Mouse (Mus musculus) R1 (cell line): ENCODE measurements around the gene Lrrc2.

Experiments used
- DNase-seq: peaks from one replicate; pipeline ENCODE4 v3.0.0-alpha.2; 2018; ENCODE audit warnings: low read depth, low spot score

The Lrrc2 gene

DNA sequence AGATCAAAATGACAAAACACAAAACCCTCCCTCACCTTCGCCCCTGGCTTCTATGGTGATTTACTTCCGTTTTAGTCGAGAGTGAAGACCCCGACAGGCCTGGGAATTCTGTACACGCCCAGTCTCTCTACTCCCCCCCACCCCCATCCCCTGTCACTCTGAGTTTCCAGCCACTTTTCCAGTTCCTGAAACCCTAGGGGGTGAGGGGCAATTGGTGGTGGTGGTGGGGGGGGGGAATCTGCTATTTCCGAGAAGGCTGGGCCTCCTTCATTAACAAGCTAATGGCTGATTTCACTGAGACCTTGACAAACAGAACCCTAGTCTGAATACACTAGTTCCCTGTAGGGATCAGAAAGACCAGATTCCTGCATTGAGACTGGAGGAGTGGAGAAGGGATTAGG is 4.1 kb upstream of the Lrrc2 start:
- peak; percentile 99 for DNase-seq

GRCm38 (mm10) chr9:110947900-110948299 is 3.4 kb upstream of the Lrrc2 start:
- DNase-seq, result peak; percentile 95

DNA sequence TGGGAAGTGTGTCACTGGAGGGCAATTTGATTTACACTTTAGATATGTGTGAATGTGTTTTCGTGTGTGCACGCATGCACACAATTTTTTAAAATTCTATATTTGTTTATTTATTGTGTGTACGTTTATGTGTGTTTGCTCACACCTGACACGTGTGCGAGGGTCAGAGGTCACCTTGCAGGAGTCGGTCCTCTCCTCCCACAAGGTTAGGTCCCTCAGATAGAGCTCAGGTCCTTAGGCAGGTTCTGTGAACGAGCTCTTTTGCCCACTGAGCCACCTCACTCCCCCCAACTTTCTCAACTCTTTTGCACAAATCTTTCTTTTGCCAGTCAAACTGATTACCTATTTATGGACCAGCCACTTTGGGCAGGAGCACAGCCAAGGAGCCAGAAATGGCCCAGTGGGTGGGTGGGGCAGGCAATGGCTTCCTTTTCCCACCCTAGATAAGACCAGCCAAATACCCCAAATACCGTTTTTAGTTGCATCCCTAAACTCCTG is 2.5 kb upstream of the Lrrc2 start:
- DNase-seq, result no peak

- DNase-seq, result no peak
Measured at GRCm38 (mm10) chr9:110950109-110950508, 1.2 kb upstream of the Lrrc2 start.

- DNase-seq, result no peak
Measured at GRCm38 (mm10) chr9:110951866-110952265, 521 bp downstream of the Lrrc2 start.

- peak; percentile 60 for DNase-seq
Measured at GRCm38 (mm10) chr9:110952398-110952797, 1.1 kb downstream of the Lrrc2 start.

GRCm38 (mm10) chr9:110952931-110953549 is 1.7 kb downstream of the Lrrc2 start:
- DNase-seq, result peak; percentile 74

DNA sequence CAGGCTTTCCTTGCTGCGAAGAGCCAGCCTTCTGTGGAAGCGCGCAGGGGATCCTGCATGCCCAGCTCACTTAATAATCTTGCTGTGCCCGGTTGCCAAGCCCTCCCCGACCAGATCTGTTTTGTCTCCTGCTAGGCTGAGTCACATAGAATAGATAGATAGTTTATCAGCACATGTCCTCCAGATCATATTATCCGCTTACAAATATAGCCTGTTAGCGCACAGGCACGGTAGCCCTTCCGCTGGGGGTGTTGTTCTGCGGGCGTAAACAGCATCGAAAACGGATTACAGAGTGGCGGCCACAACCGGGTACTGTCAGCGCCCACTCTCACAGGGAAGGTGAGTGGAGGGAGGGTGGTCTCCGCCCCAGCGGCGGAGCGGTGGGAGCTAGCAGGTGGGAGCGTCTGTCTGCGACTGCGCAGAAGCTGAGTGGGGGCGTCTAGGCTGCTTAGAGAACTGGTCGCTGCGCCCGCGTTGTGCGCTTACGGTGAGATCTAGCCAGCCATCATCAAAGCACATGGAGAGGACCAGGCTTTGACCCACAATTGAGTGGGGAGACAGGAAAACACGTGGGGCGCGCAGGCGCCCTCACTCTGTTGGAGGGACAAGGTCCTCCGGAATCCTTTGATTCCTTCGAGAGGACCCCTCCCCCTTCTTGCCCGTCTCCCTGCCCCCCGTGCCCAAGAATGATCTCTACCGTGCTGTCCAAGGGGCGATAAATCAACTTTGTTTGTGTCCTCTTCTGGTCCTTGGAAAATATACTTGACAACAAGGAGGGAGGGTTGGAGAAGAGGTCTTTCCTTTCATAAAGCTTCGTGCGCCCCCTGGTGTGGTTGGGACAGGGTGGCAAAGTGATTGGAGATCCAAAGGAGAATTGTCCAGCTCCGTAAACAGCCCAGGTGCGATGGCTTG is 2.5 kb downstream of the Lrrc2 start:
- DNase-seq, result peak; percentile 81

GRCm38 (mm10) chr9:110954681-110955445 is 3.5 kb downstream of the Lrrc2 start:
- no peak for DNase-seq

- no peak for DNase-seq
Measured at GRCm38 (mm10) chr9:110955962-110956361, 4.6 kb downstream of the Lrrc2 start.

DNA sequence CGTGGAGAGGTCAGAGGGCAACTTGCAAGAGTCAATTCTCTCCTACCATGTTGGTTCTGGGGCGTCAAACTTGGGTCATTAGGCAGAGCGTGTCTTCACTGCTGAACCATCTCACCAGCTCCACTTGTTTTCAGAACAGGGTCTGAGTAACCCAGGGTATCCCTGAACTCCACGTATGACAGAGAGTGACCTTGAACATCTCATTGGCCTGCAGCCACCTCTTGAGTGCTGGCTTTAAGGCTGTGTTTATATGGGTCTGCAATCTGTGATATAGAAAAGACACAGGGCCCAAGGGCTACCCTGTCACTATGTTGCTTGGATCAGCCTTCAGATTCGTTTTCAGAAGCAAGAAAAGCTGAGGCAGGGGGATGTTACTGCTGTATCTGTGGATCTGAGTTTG is 8.3 kb downstream of the Lrrc2 start:
- no peak for DNase-seq

GRCm38 (mm10) chr9:110960230-110961149 is 9.1 kb downstream of the Lrrc2 start:
- DNase-seq, result peak; percentile 92

DNA sequence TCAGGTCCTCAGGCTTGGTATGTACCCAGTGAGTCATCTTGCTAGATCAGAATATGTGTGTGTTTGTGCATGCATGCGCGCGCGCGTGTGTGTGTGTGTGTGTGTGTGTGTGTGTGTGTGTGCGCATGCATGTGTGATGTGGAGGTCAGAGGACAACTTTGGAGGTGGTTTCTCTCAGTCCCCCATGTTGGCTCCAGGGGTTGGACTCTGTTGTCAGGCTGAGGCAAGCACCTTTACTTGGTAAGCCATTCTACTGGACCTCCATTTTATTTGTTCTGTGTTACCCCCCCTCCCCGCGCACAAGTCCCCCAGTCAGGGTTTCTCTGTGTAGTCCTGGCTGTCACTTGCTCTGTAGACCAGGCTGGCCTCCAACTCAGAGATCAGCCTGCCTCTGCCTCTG is 10.0 kb downstream of the Lrrc2 start:
- no peak for DNase-seq

- DNase-seq, result no peak
Measured at GRCm38 (mm10) chr9:110963566-110964115, 12.3 kb downstream of the Lrrc2 start.

- peak; percentile 96 for DNase-seq
Measured at GRCm38 (mm10) chr9:110965062-110965909, 13.9 kb downstream of the Lrrc2 start.

DNA sequence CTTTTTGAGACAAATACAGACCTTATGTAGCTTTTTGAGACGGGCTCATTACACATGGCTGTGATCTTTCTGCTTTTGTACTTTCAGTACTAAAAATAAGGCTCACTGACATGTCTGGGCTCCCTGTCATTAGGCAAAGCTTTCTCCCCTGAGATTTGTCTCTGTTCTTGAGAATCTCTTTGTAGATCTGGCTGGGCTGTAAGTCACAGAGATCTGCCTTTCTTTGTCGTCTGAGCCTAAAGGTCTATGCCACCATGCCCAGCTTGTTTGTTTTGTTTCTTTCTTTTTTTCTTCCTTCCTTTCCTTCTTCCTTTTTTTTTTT is 14.5 kb downstream of the Lrrc2 start:
- DNase-seq, result no peak

GRCm38 (mm10) chr9:110979411-110979810 is 28.1 kb downstream of the Lrrc2 start:
- DNase-seq, result peak; percentile 90

- DNase-seq, result no peak
Measured at GRCm38 (mm10) chr9:110982351-110982750, 31.0 kb downstream of the Lrrc2 start.

DNA sequence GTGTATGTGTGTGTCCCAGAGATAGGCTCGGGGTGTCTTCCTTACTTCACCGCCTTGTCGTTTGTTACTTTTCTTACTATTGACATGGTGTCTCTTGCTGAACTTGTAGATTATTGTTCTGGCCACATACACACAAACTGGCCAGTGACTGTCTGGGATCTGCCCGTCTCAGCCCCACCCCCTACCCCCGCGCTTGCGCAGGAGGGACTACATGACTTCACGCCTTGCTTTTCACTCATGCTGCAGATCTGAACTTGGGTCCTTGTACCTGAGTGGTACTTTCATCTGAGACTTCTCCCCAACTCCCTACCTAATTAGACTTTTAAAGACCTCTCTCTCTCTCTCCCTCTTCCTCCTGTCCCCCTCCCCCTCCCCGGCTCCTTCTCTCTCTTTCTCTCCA is 32.8 kb downstream of the Lrrc2 start:
- peak; percentile 74 for DNase-seq

DNA sequence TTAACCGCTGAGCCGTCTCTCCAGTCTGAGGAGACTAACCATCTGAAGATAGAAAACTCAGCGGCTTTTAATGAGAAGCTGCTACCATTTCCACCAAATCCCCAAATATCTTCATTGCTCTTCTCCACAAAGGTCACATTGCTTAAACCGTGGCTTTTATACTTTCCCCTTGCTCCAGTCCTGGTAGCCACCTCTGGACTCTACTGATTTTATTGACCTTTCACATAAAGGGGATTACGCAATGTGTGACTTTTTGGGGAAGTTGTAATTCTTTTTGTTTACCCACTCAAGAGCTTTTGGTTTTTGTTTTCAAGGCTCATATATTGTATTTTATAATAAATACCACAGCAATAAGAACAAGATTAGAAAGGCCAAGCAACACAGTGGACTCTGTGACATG is 34.2 kb downstream of the Lrrc2 start:
- no peak for DNase-seq
